Mouse (Mus musculus) embryonic facial prominence, embryonic 10.5 days (tissue): ENCODE results near the gene Ssr1. TPM values are rescaled to one million over a fixed set of nuclear protein-coding genes. Genes with fewer than 3 reads are reported as not detected.

ENCODE experiments used
- DNase-seq: peaks from one replicate; pipeline ENCODE4 v3.0.0-alpha.2; 2017; ENCODE audit warnings: low spot score
- H3K27ac ChIP-seq: fragments of 300-500 bp; sonication (generic); replicated peaks from 2 replicates; pipeline ENCODE4 v1.5.1; 2016; ENCODE audit warnings: mild to moderate bottlenecking
- H3K27me3 ChIP-seq: fragments of 300-500 bp; sonication (generic); replicated peaks from 2 replicates; pipeline ENCODE4 v1.6.1; 2016; ENCODE audit warnings: low read depth, mild to moderate bottlenecking; ENCODE audit not compliant: poor library complexity, severe bottlenecking
- H3K36me3 ChIP-seq: fragments of 300-500 bp; sonication (generic); replicated peaks from 2 replicates; pipeline ENCODE4 v1.6.1; 2016; ENCODE audit warnings: mild to moderate bottlenecking, moderate library complexity
- H3K4me1 ChIP-seq: fragments of 300-500 bp; sonication (generic); 2 replicates; pipeline ENCODE4 v1.6.1; 2016
- H3K4me3 ChIP-seq: fragments of 300-500 bp; sonication (generic); 2 replicates; pipeline ENCODE4 v1.5.1; 2016; ENCODE audit warnings: mild to moderate bottlenecking, moderate library complexity
- H3K9me3 ChIP-seq: fragments of 300-500 bp; sonication (generic); 2 replicates; pipeline ENCODE4 v1.6.1; 2016; ENCODE audit warnings: mild to moderate bottlenecking
- WGBS: fragments of 180-500 bp; shearing (Covaris S2); methylation state at CpG from one replicate; pipeline ENCODE4 v1.1.7; 2016; 5-methylcytosine and 5-hydroxymethylcytosine counted together
- polyA plus RNA-seq: library from polyadenylated mRNA; unstranded; fragments of >200 nt; fragmentation: Nextera tagmentation; extraction: Ambion mirVana; gene quantifications from 2 replicates; pipeline ENCODE4 v1.2.1, GENCODE M21; 2016

The Ssr1 gene
- polyA plus RNA-seq, 1 experiment from 2014 or later, result 110 TPM

GRCm38 (mm10) chr13:37970887-37971530, 23.0 kb downstream of the Ssr1 start:
- Histone ChIP-seq H3K36me3 (peaks cover 24% of the 10 kb centered on the region), H3K27ac (no peak overlapping the region), H3K9me3 (no peaks in the 10 kb centered on the region), H3K4me1 (peaks cover 22% of the 10 kb centered on the region), H3K4me3 (no peak overlapping the region), H3K27me3 (no peaks in the 10 kb centered on the region)
- 83% methylated on average over 11 of the region's 11 CpGs for WGBS
- no peak for DNase-seq

- Histone ChIP-seq H3K27me3 (peaks cover under 1% of the 10 kb centered on the region), H3K36me3 (peaks cover 13% of the 10 kb centered on the region), H3K9me3 (no peaks in the 10 kb centered on the region), H3K4me3 (no peak overlapping the region), H3K4me1 (peaks cover 32% of the 10 kb centered on the region), H3K27ac (no peak overlapping the region)
- no peak for DNase-seq
- 80% methylated on average over 8 of the region's 8 CpGs for WGBS
Measured at GRCm38 (mm10) chr13:37969988-37970387, 24.0 kb downstream of the Ssr1 start.

GRCm38 (mm10) chr13:37969337-37969736, 24.7 kb downstream of the Ssr1 start:
- 12% methylated on average over 14 of the region's 14 CpGs for WGBS
- H3K36me3 ChIP-seq, result peaks cover 9% of the 10 kb centered on the region

GRCm38 (mm10) chr13:37967565-37967964, 26.5 kb downstream of the Ssr1 start:
- Histone ChIP-seq H3K4me1 (peaks cover 47% of the 10 kb centered on the region), H3K4me3 (peak overlapping the region; percentile 19; the same call in 1 of the 2 replicates), H3K36me3 (no peaks in the 10 kb centered on the region; the same call in none of the 2 replicates), H3K27me3 (peaks cover 14% of the 10 kb centered on the region), H3K27ac (peak overlapping the region; percentile 79), H3K9me3 (no peaks in the 10 kb centered on the region)
- 40% methylated on average over 10 of the region's 10 CpGs for WGBS
- DNase-seq, result no peak

More at GRCm38 (mm10) chr13:37969337-37969736, 24.7 kb downstream of the Ssr1 start:
- peaks cover 38% of the 10 kb centered on the region for H3K4me1 ChIP-seq
- H3K27me3 ChIP-seq, result peaks cover 7% of the 10 kb centered on the region
- H3K9me3 ChIP-seq, result no peaks in the 10 kb centered on the region
- DNase-seq, result peak; percentile 88
- no peak overlapping the region for H3K4me3 ChIP-seq
- H3K27ac ChIP-seq, result no peak overlapping the region

GRCm38 (mm10) chr13:37967052-37967437, 27.0 kb downstream of the Ssr1 start:
- Histone ChIP-seq H3K4me3 (peak overlapping the region; percentile 19; the same call in 1 of the 2 replicates), H3K4me1 (peaks cover 47% of the 10 kb centered on the region), H3K9me3 (no peaks in the 10 kb centered on the region), H3K27me3 (peaks cover 14% of the 10 kb centered on the region), H3K36me3 (no peaks in the 10 kb centered on the region; the same call in none of the 2 replicates), H3K27ac (peak overlapping the region; percentile 79)
- DNase-seq, result peak; percentile 77
- 30% methylated on average over 12 of the region's 12 CpGs for WGBS

GRCm38 (mm10) chr13:37966256-37967051, 27.6 kb downstream of the Ssr1 start:
- no peaks in the 10 kb centered on the region; the same call in 1 of the 2 replicates for H3K36me3 ChIP-seq
- 74% methylated on average over 15 of the region's 15 CpGs for WGBS
- 0 out of 2 replicates have a peak overlapping the region, but pooled peaks have one; percentile 19 for H3K4me3 ChIP-seq
- H3K4me1 ChIP-seq, result peaks cover 47% of the 10 kb centered on the region
- peak overlapping the region; percentile 79 for H3K27ac ChIP-seq
- peaks cover 14% of the 10 kb centered on the region for H3K27me3 ChIP-seq
- peak; percentile 31 for DNase-seq
- no peaks in the 10 kb centered on the region for H3K9me3 ChIP-seq

GRCm38 (mm10) chr13:37965126-37965914, 28.7 kb downstream of the Ssr1 start:
- Histone ChIP-seq H3K4me3 (no peak overlapping the region), H3K27ac (no peak overlapping the region; the same call in 1 of the 2 replicates), H3K9me3 (no peaks in the 10 kb centered on the region), H3K27me3 (peaks cover 14% of the 10 kb centered on the region), H3K36me3 (no peaks in the 10 kb centered on the region), H3K4me1 (peaks cover 47% of the 10 kb centered on the region)
- DNase-seq, result peak; percentile 52
- WGBS, result 24% methylated on average over 17 of the region's 17 CpGs

GRCm38 (mm10) chr13:37964128-37965087, 29.6 kb downstream of the Ssr1 start:
- Histone ChIP-seq H3K27ac (peak overlapping the region; percentile 77), H3K4me3 (peak overlapping the region; percentile 57), H3K36me3 (no peaks in the 10 kb centered on the region), H3K9me3 (no peaks in the 10 kb centered on the region), H3K27me3 (peaks cover 14% of the 10 kb centered on the region), H3K4me1 (peaks cover 47% of the 10 kb centered on the region)
- DNase-seq, result no peak
- WGBS, result 40% methylated on average over 20 of the region's 20 CpGs

GRCm38 (mm10) chr13:37963354-37964007, 30.5 kb downstream of the Ssr1 start:
- no peaks in the 10 kb centered on the region for H3K36me3 ChIP-seq
- H3K4me3 ChIP-seq, result peak overlapping the region; percentile 57
- H3K27ac ChIP-seq, result peak overlapping the region; percentile 77
- no peaks in the 10 kb centered on the region; the same call in 1 of the 2 replicates for H3K9me3 ChIP-seq
- peaks cover 47% of the 10 kb centered on the region for H3K4me1 ChIP-seq
- WGBS, result under 1% methylated on average over 12 of the region's 12 CpGs
- peaks cover 14% of the 10 kb centered on the region for H3K27me3 ChIP-seq
- peak; percentile 84 for DNase-seq

GRCm38 (mm10) chr13:37962541-37962940, 31.5 kb downstream of the Ssr1 start:
- H3K27me3 ChIP-seq, result peaks cover 14% of the 10 kb centered on the region
- H3K9me3 ChIP-seq, result no peaks in the 10 kb centered on the region; the same call in 1 of the 2 replicates
- H3K4me1 ChIP-seq, result peaks cover 40% of the 10 kb centered on the region
- DNase-seq, result no peak
- WGBS, result 84% methylated on average over 9 of the region's 9 CpGs
- H3K4me3 ChIP-seq, result no peak overlapping the region
- H3K27ac ChIP-seq, result 0 out of 2 replicates have a peak overlapping the region, but pooled peaks have one; percentile 4
- H3K36me3 ChIP-seq, result no peaks in the 10 kb centered on the region

GRCm38 (mm10) chr13:37959936-37960335, 34.1 kb downstream of the Ssr1 start:
- Histone ChIP-seq H3K9me3 (no peaks in the 10 kb centered on the region; the same call in 1 of the 2 replicates), H3K4me3 (no peak overlapping the region), H3K36me3 (no peaks in the 10 kb centered on the region), H3K27me3 (peaks cover 13% of the 10 kb centered on the region), H3K27ac (no peak overlapping the region), H3K4me1 (peaks cover 14% of the 10 kb centered on the region)
- WGBS, result 88% methylated on average over 7 of the region's 7 CpGs
- no peak for DNase-seq
